Mouse (Mus musculus) spleen, embryonic (tissue): Measurements from ENCODE around the gene Gspt2.
"Not testable (repeated sequence)": the region's sequence is repeated elsewhere in the genome, so short reads cannot be mapped to it uniquely, and the experiment has no call there.

Experiments
- CTCF ChIA-PET: fragments of 350-600 bp; sonication (Branson Sonifier 250); formaldehyde crosslinking; loops from one replicate; lab custom pipeline; 2022; lab: Charles Lee

Gspt2 gene

GRCm38 (mm10) chrX:94635961-94636563 is at the start of gene Gspt2:
Gene Gspt2 (plus strand): TSS chrX:94636069.
- CTCF ChIA-PET = no interaction called here

GRCm38 (mm10) chrX:94624835-94625803 is 10.8 kb upstream of the Gspt2 start:
- CTCF ChIA-PET = no interaction called here

- CTCF ChIA-PET = no interaction called here
Measured at GRCm38 (mm10) chrX:94636911-94637310, 1.0 kb downstream of the Gspt2 start.

- CTCF ChIA-PET = no interaction called here
Measured at GRCm38 (mm10) chrX:94648541-94648940, 12.7 kb downstream of the Gspt2 start.

- CTCF ChIA-PET = no interaction called here
Measured at GRCm38 (mm10) chrX:94657734-94658133, 21.9 kb downstream of the Gspt2 start.

GRCm38 (mm10) chrX:94670814-94671213 is 34.9 kb downstream of the Gspt2 start:
- CTCF ChIA-PET = no interaction called here

GRCm38 (mm10) chrX:94674977-94675376 is 39.1 kb downstream of the Gspt2 start:
- CTCF ChIA-PET = no interaction called here

GRCm38 (mm10) chrX:94681581-94681980 is 45.7 kb downstream of the Gspt2 start:
- CTCF ChIA-PET = not testable (repeated sequence)

- CTCF ChIA-PET = not testable (repeated sequence)
Measured at GRCm38 (mm10) chrX:94689593-94689992, 53.7 kb downstream of the Gspt2 start.
